Mouse (Mus musculus) olfactory bulb, adult 2 months (tissue): Measurements from ENCODE around the gene Chl1.

ENCODE experiments used
- CTCF ChIP-seq: fragments of 200-500 bp; IDR thresholded peaks from 2 replicates; pipeline ENCODE4 v1.5.1; 2012; ENCODE audit warnings: low read depth, mild to moderate bottlenecking, low read length, moderate library complexity; ENCODE audit not compliant: insufficient read depth
- POLR2A ChIP-seq: fragments of 200-500 bp; IDR thresholded peaks from 2 replicates; pipeline ENCODE4 v1.6.1; 2012; ENCODE audit warnings: mild to moderate bottlenecking, low read depth, low read length, moderate library complexity; ENCODE audit not compliant: insufficient read depth

GRCm38 (mm10) chr6:103676664-103677063, 166.3 kb downstream of the Chl1 start:
- TF ChIP-seq POLR2A (no peak), CTCF (no peak)
